Mouse (Mus musculus) spleen, postnatal 36 days (tissue): ENCODE data around the gene Chst4.
"Not testable (repeated sequence)": the region's sequence is repeated elsewhere in the genome, so short reads cannot be mapped to it uniquely, and the experiment has no call there.

Experiments
- DNase-seq, 2 experiments: peaks; one replicate each; pipeline ENCODE4 v3.0.0; 2022; ENCODE audit warnings: low spot score in 2 of 2, mixed read lengths in 1 of 2

Gene Chst4

GRCm38 (mm10) chr8:110039659-110040058, at the start of gene Chst4:
Gene Chst4, minus strand, starts transcription at chr8:110039740.
- DNase-seq, result no peak

- no peak for DNase-seq
Measured at GRCm38 (mm10) chr8:110082416-110083105, 43.0 kb upstream of the Chst4 start.

- peak; percentile 8 to 12 for DNase-seq
Measured at GRCm38 (mm10) chr8:110079282-110080221, 40.0 kb upstream of the Chst4 start, which contains the start of gene Zfp612. Gene Zfp612, plus strand, starts transcription at chr8:110079746.

- DNase-seq, result no peak
Measured at GRCm38 (mm10) chr8:110074496-110074895, 35.0 kb upstream of the Chst4 start.

- peak in 1 of 2 experiments; percentile 18 for DNase-seq
Measured at GRCm38 (mm10) chr8:110071600-110071999, 32.1 kb upstream of the Chst4 start.

- no peak for DNase-seq
Measured at GRCm38 (mm10) chr8:110069706-110070105, 30.2 kb upstream of the Chst4 start.

- DNase-seq, result no peak
Measured at GRCm38 (mm10) chr8:110065676-110066075, 26.1 kb upstream of the Chst4 start.

- DNase-seq, result no peak
Measured at GRCm38 (mm10) chr8:110064606-110065365, 25.2 kb upstream of the Chst4 start.

- no peak for DNase-seq
Measured at GRCm38 (mm10) chr8:110064161-110064560, 24.6 kb upstream of the Chst4 start.

- no peak for DNase-seq
Measured at GRCm38 (mm10) chr8:110058207-110058606, 18.7 kb upstream of the Chst4 start.

- DNase-seq, result no peak
Measured at GRCm38 (mm10) chr8:110051208-110051607, 11.7 kb upstream of the Chst4 start.

- DNase-seq, result no peak
Measured at GRCm38 (mm10) chr8:110040509-110040908, 969 bp upstream of the Chst4 start.

GRCm38 (mm10) chr8:110039216-110039615, 324 bp downstream of the Chst4 start:
- DNase-seq, result no peak

GRCm38 (mm10) chr8:110036156-110036555, 3.4 kb downstream of the Chst4 start:
- DNase-seq, result no peak

GRCm38 (mm10) chr8:110034331-110034730, 5.2 kb downstream of the Chst4 start:
- no peak for DNase-seq

GRCm38 (mm10) chr8:110033771-110034170, 5.8 kb downstream of the Chst4 start:
- not testable (repeated sequence) for DNase-seq

GRCm38 (mm10) chr8:110022768-110023344, 16.7 kb downstream of the Chst4 start:
- no peak for DNase-seq

GRCm38 (mm10) chr8:110022081-110022480, 17.5 kb downstream of the Chst4 start:
- DNase-seq, result no peak

GRCm38 (mm10) chr8:110010868-110011267, 28.7 kb downstream of the Chst4 start:
- no peak for DNase-seq

- DNase-seq, result no peak
Measured at GRCm38 (mm10) chr8:110008995-110009446, 30.5 kb downstream of the Chst4 start.

- DNase-seq, result no peak
Measured at GRCm38 (mm10) chr8:110008228-110008994, 31.1 kb downstream of the Chst4 start.
